Mouse (Mus musculus) lung, postnatal 0 days (tissue): Measurements from ENCODE around the gene Mtss1l. TPM values are rescaled to one million over a fixed set of nuclear protein-coding genes. Genes with fewer than 3 reads are reported as not detected.

Experiments
- ATAC-seq: fragments of 200-750 bp; cut with Nextera tagmentation; 2 replicates; pipeline ENCODE4 v1.8.0; 2017; ENCODE audit warnings: moderate library complexity
- DNase-seq: peaks from one replicate; pipeline ENCODE4 v3.0.0-alpha.2; 2016; ENCODE audit warnings: low spot score
- H3K27ac ChIP-seq: fragments of 300-500 bp; sonication (generic); 2 replicates; pipeline ENCODE4 v1.5.1; 2014; ENCODE audit warnings: antibody characterized with exemption, mild to moderate bottlenecking, low read length, mixed read lengths
- H3K27me3 ChIP-seq: fragments of 300-500 bp; sonication (generic); replicated peaks from 2 replicates; pipeline ENCODE4 v1.6.1; 2014; ENCODE audit warnings: low read length, mixed read lengths; ENCODE audit not compliant: insufficient read depth
- H3K36me3 ChIP-seq: fragments of 300-500 bp; sonication (generic); 2 replicates; pipeline ENCODE4 v1.6.1; 2014; ENCODE audit warnings: low read length, mixed read lengths; ENCODE audit not compliant: insufficient read depth
- H3K4me1 ChIP-seq: fragments of 300-500 bp; sonication (generic); 2 replicates; pipeline ENCODE4 v1.6.1; 2014; ENCODE audit warnings: antibody characterized with exemption, low read depth, low read length, mixed read lengths; ENCODE audit not compliant: insufficient read depth
- H3K4me2 ChIP-seq: fragments of 300-500 bp; sonication (generic); replicated peaks from 2 replicates; pipeline ENCODE4 v1.6.1; 2014; ENCODE audit warnings: low read depth, mild to moderate bottlenecking, low read length, moderate library complexity, mixed read lengths
- H3K4me3 ChIP-seq: fragments of 300-500 bp; sonication (generic); 2 replicates; pipeline ENCODE4 v1.5.1; 2014; ENCODE audit warnings: low read depth, low read length
- H3K9ac ChIP-seq: fragments of 300-500 bp; sonication (generic); replicated peaks from 2 replicates; pipeline ENCODE4 v1.6.1; 2014; ENCODE audit warnings: low read depth, mild to moderate bottlenecking
- H3K9me3 ChIP-seq: fragments of 300-500 bp; sonication (generic); 2 replicates; pipeline ENCODE4 v1.6.1; 2016; ENCODE audit warnings: low read length, mixed read lengths
- CTCF ChIP-seq: IDR thresholded peaks from 2 replicates; pipeline ENCODE4 v1.5.1; 2016; ENCODE audit warnings: antibody characterized with exemption, mild to moderate bottlenecking
- EP300 ChIP-seq: IDR thresholded peaks from 2 replicates; pipeline ENCODE4 v1.6.1; 2016; ENCODE audit warnings: antibody characterized with exemption, mild to moderate bottlenecking, control low read depth
- WGBS: fragments of 180-500 bp; shearing (Covaris S2); extraction: QIAGEN DNeasy Blood & Tissue Kit; methylation state at CpG from one replicate; pipeline ENCODE4 v1.1.7; 2014; 5-methylcytosine and 5-hydroxymethylcytosine counted together
- polyA plus RNA-seq: library from polyadenylated mRNA; unstranded; fragments of >200 nt; fragmentation: Nextera tagmentation; extraction: Ambion mirVana; gene quantifications from 2 replicates; pipeline ENCODE4 v1.2.1, GENCODE M21; 2015

Gene Mtss1l
- polyA plus RNA-seq, 1 experiment from 2014 or later = 13.8 TPM

DNA sequence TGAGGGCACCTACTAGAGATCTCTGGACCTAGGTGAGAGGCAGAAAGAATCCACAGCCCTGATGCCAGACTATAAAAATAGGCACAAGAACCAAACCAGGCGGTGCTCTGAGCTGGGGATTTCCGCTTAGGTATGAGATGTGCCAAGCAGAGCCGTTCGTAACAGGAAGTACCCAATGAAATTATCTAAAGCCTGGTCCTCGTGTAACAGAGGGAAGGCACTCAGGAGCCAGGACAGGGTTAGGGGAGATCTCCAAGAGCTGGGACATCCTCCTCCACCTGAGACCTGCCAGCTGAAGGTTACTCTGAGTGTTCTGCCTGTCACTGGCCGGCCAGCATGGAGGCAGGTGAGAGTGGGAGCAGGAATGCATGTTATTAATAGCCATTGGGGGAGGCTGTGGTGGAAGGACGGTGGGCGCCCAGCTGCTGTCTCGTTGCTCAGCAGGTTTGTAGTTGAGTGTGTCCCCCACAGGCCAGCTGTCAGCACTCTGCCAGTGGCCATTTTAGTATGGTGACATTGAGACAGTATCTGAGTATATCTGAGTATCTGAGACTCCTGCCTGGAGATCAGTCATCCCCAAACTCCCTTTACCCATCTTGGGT is 17.7 kb upstream of the Mtss1l start:
- H3K4me1 ChIP-seq = peaks cover 8% of the 10 kb centered on the region
- no peak overlapping the region for H3K4me2 ChIP-seq
- WGBS = 56% methylated on average over 9 of the region's 9 CpGs

GRCm38 (mm10) chr8:110704103-110704502 is 17.2 kb upstream of the Mtss1l start:
- 82% methylated on average over 3 of the region's 3 CpGs for WGBS

More for the DNA sequence above, 17.7 kb upstream of the Mtss1l start:
- DNase-seq (no peak), ATAC-seq (no peak)
- Histone ChIP-seq H3K27ac (peak overlapping the region; percentile 64), H3K36me3 (no peaks in the 10 kb centered on the region), H3K9me3 (no peaks in the 10 kb centered on the region), H3K27me3 (no peaks in the 10 kb centered on the region), H3K9ac (no peak overlapping the region), H3K4me3 (no peak overlapping the region)
- TF ChIP-seq CTCF (no peak), EP300 (no peak)

DNA sequence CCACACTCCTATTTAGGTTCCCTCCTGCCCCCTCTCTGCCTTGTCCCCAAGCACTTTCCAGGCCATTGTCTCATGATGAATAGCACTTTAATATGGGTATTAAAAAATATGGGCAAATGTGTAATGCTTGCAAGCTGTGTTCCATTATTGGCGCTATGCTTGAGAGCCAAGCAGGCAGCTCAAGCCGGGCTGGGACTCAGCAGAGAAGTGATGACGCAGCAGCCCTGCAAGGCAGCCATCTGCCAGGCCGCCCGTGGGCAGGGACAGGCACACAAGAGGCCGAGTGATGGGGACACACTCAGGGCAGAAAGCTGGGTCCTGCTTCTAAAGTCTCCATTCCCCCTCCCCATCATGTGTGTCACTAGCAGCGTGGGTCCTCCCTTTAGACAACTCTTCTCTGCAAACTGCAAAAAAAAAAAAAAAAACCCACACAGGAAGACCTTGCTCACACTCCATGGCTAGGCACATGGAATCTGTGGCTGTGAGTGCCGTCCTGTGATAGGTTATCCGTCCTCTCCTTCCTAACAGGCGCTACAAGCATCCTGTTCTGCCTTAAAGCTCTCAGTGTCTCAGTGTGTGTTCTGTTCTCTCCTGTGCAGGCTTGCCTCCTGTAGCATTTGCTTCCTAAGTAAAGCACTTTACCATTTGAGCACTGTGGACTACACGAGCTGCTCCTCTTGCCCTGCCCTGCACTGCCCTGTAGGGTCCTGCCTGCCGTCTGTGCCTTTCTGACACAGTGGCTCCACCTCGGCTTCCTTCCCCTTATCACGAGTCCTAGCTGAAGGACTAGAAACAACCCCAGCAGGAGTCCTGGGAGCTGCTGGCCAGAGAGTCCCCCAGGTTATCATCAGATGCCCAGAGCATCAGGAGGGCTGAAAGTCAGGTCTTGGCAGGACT is 15.6 kb upstream of the Mtss1l start:
- peak; percentile 48 for DNase-seq
- 51% methylated on average over 14 of the region's 14 CpGs for WGBS
- Histone ChIP-seq H3K9me3 (no peaks in the 10 kb centered on the region), H3K27ac (no peak overlapping the region), H3K9ac (no peak overlapping the region), H3K36me3 (no peaks in the 10 kb centered on the region), H3K4me1 (peaks cover 21% of the 10 kb centered on the region), H3K27me3 (no peaks in the 10 kb centered on the region), H3K4me3 (no peak overlapping the region), H3K4me2 (no peak overlapping the region)
- no peak for TF ChIP-seq EP300
- TF ChIP-seq CTCF = no peak
- peak; percentile 40; the same call in 1 of the 2 replicates for ATAC-seq

More at GRCm38 (mm10) chr8:110704103-110704502, 17.2 kb upstream of the Mtss1l start:
- DNase-seq (no peak), ATAC-seq (no peak)
- no peak overlapping the region for H3K9ac ChIP-seq
- H3K36me3 ChIP-seq = no peaks in the 10 kb centered on the region
- no peaks in the 10 kb centered on the region for H3K9me3 ChIP-seq
- H3K27ac ChIP-seq = no peak overlapping the region
- no peak overlapping the region for H3K4me3 ChIP-seq
- peaks cover 11% of the 10 kb centered on the region for H3K4me1 ChIP-seq
- no peaks in the 10 kb centered on the region for H3K27me3 ChIP-seq
- TF ChIP-seq EP300 (no peak), CTCF (no peak)
- no peak overlapping the region for H3K4me2 ChIP-seq

GRCm38 (mm10) chr8:110706288-110706870 is 14.9 kb upstream of the Mtss1l start:
- no peak overlapping the region for H3K9ac ChIP-seq
- peaks cover 24% of the 10 kb centered on the region for H3K4me1 ChIP-seq
- no peak overlapping the region for H3K4me3 ChIP-seq
- no peak overlapping the region for H3K4me2 ChIP-seq
- no peaks in the 10 kb centered on the region for H3K36me3 ChIP-seq
- no peaks in the 10 kb centered on the region for H3K9me3 ChIP-seq
- DNase-seq = no peak
- 86% methylated on average over 3 of the region's 3 CpGs for whole genome bisulfite sequencing
- no peak for TF ChIP-seq EP300
- no peak for TF ChIP-seq CTCF
- ATAC-seq = no peak
- no peaks in the 10 kb centered on the region for H3K27me3 ChIP-seq
- no peak overlapping the region for H3K27ac ChIP-seq

GRCm38 (mm10) chr8:110708429-110708828 is 12.8 kb upstream of the Mtss1l start:
- no peak for ATAC-seq

GRCm38 (mm10) chr8:110710593-110710992 is 10.7 kb upstream of the Mtss1l start:
- DNase-seq = peak; percentile 67
- no peak overlapping the region for H3K4me3 ChIP-seq
- WGBS = 42% methylated on average over 3 of the region's 3 CpGs
- no peaks in the 10 kb centered on the region for H3K27me3 ChIP-seq
- no peak overlapping the region for H3K9ac ChIP-seq
- TF ChIP-seq EP300 = no peak
- peak overlapping the region; percentile 78 for H3K27ac ChIP-seq
- peak; percentile 32 for ATAC-seq
- no peak overlapping the region for H3K4me2 ChIP-seq
- H3K9me3 ChIP-seq = no peaks in the 10 kb centered on the region
- H3K4me1 ChIP-seq = peaks cover 24% of the 10 kb centered on the region; the same call in 1 of the 2 replicates
- H3K36me3 ChIP-seq = no peaks in the 10 kb centered on the region

More at GRCm38 (mm10) chr8:110708429-110708828, 12.8 kb upstream of the Mtss1l start:
- Histone ChIP-seq H3K36me3 (no peaks in the 10 kb centered on the region), H3K4me2 (no peak overlapping the region), H3K9me3 (no peaks in the 10 kb centered on the region), H3K4me1 (peaks cover 29% of the 10 kb centered on the region), H3K9ac (no peak overlapping the region), H3K4me3 (no peak overlapping the region), H3K27ac (no peak overlapping the region), H3K27me3 (no peaks in the 10 kb centered on the region)
- no peak for DNase-seq
- WGBS = 61% methylated on average over 11 of the region's 11 CpGs
- TF ChIP-seq EP300 (no peak), CTCF (no peak)
